Mouse (Mus musculus): ENCODE results near the gene Gm9573. TPM values are rescaled to one million over a fixed set of nuclear protein-coding genes. Genes with fewer than 3 reads are reported as not detected.

Gm9573 gene
- polyA plus RNA-seq, 1 experiment, result 0.76 TPM

DNA sequence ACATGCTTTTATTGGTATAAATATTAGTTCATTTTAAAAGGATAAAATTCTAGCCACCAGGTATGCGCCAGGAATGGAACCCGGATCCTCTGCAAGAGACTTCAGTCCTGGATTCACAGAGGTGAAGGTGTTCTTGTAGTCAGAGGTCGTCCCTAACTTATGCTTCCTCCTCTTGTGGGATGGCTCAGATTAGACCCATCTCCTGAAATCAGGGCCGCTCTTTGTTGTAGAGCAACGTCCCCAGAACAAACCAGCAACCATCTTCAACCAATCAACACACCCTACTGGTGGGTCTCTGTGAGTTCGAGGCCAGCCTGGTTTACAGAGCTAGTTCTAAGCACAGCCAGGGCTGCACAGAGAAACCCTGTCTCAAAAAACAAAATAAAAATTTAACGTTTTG is 32.0 kb downstream of the Gm9573 start:
- DNase-seq (ENCODE audit: low read depth), result no peak

DNA sequence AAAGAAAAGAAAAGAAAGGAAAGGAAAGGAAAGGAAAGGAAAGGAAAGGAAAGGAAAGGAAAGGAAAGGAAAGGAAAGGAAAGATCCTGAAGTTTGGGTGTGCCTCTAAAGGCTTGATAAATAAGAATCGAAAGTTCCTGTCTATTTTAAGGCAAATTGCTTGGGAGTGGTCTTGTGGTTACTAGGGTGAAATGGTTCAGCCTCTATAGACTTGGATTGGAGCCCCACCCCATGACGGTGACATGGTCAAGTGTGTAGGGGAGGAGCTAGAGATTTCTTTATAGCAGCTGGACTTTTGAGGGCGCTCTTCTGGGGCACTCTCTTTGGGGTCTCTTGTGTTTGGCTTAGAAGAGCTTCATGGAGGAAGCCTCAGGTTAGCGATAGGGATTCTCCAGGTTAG is 32.7 kb downstream of the Gm9573 start:
- DNase-seq (ENCODE audit: low read depth), result no peak

DNA sequence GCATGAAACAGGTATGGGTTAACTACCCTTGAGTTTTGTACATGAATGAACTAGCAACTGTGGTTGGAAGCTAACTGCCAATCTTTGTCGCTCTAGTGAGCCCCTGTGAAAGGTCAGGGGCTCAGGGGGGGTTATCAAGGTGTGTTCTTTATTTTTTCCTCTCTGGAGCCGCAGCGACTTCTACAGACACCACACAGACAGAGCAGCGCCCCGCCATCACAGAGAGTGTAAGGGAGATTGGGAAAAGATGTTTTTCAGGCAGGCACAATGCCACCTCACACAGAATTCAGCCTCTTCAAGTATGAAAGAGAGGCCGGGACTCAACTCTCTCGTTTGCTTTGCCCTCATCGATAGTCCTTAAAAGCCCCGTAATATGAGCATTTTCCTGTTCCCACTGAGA is 34.3 kb downstream of the Gm9573 start:
- DNase-seq (ENCODE audit: low read depth), result no peak

DNA sequence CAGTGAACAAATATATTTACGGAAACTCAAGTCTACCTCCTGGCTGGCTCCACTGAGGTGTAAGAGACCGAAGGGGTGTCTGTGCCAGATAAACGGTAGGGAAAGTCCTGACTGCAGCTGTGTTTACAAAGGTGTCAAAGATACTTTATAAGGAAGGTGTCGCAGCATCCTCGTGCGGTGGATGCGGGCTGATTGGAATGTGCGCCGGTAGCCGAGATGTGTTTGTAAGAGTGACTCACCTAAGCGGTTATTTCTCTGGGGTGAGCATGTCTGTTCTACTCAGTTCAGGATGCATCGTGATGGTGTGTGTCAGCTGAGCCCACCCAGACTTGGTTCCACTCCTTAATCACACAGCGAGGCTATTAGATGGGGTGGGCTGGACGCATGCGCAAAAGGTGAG is 34.7 kb downstream of the Gm9573 start:
- no peak for DNase-seq (ENCODE audit: low read depth)

DNA sequence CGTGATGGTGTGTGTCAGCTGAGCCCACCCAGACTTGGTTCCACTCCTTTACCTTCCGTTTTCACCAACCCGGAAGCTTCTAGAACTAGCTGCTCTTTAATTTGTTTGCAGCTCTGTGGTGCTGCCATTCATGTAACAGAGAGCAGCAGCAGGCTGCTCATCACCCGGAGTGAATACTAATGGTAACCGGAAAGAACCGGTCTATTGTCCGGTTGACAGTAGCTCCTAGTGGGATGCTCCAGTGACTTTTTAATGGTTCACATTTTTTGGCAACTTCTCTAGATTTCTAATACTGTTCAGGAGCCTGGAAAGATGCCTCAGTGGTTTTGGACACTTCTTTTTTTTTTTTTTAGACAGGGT is 35.2 kb downstream of the Gm9573 start:
- DNase-seq (ENCODE audit: low read depth), result no peak

DNA sequence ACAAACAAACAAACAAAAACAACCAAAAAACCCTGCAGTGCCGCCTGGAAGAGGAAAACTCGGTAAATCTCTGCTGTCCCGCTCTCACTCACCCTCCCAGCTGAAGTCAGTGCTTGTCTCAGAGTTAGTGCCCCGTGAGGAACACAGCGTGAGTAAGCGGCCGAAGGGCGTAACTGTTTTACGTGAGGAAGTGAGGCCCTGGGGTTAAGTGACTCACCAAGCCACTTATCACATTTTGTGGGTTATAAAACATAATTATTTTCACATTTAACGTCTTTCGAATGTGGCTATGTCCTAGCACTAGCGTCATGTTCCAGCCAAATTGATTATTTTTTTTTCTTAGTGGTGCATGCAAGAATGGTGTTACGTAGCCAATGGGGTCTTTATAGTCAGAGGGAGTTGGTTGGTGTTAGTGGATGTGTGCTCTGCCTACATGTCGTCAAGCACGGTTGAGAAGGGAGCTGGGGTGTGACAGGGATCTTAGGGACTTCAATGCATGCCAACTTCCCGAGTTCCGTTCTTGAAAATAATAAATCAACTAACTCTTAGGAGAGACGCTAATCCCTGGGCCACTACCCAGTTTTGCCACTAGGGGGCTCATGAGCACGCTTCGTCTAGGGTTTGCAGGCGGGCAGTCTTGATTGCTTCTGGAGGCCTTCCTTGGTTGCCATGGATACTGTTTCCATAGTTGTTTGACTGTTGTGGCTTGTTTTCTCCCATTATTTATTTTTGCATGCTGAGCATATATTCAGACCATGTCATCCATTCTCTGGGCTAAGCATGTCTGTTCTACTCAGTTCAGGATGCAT is 35.8 kb downstream of the Gm9573 start:
- no peak for DNase-seq (ENCODE audit: low read depth)

DNA sequence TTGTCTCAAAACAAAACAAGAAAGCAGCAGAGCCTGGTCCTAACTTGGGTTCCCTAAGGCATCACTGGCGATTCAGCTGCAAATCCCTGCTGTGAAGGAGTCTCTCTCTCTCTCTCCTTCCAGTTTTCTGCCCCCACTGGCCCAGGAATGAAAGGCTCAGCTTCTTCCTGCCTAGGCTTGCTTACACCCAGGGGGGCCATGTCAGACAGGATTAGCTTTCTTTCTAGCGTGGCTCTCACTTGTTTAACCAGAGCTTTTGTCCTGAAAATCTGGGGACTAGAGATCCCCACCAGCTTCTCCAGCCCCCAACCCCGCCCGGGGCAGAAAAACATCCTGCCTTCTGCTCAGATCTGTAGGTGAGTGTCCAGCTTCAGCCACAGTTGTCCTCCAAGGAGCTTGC is 38.0 kb downstream of the Gm9573 start:
- DNase-seq (ENCODE audit: low read depth), result no peak

DNA sequence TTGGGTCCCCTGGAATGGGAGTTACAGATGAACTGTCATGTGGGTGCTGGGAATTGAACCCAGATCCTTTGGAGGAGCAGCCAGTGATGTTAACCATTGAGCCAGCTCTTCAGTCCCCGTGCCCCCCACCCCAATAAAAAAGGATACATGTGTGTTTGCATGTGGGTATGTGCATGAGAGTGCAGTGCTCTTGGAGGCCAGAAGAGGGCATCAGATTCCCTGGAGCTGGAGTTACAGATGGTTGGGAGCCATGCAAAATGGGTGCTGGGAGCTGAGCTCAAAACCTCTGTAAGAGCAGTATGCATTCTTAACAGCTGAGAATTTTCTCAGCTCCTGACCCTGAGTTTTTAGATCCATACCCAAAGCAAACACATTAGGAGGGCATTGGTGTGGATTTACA is 39.1 kb downstream of the Gm9573 start:
- DNase-seq (ENCODE audit: low read depth), result no peak

DNA sequence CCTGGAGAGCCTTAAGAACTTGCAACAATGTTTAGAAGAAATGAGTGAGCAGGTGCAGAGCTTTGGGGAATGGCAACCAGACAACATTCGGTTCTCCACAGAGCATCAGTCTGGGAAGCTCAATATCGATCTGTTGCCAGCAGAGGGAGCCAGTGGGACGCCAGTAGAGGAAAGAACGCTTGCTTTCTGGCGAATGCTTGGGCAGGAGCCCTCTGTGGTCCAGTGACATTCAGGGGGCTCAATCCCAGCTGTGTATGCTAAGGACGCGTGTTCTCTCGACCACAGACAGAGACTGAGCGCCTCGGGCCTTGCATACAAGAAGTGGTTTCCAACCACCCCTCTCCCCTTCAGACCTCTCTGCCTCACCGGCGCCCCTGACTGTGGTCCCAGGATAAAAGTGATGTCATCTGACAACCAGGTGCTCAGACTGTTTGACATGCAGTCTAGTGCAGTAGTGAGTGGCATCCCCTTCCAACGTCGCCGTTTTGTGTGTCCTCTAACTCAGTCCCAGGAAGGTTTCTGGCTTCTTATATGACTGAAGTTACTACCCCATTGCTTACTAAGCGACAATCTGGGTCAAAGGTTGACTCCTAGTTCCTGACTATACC is 42.0 kb downstream of the Gm9573 start:
- DNase-seq (ENCODE audit: low read depth), result no peak

DNA sequence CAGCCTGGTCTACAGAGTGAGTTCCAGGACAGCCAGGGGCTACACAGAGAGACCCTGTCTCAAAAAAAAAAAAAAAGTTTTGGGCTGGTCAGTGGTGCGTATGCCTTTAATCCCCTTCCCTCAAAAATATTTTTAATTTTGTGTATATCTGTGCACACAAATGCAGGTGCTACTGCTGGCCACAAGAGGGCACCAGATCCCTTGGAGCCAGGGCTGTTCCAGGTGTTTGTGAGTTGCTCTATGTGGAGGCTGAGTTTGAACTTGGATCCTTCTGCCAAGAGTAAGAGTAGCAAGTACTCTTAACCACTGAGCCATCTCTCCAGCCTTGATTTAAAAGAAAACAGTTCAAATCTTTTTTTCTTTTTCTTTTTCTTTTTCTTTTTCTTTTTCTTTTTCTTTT is 43.5 kb downstream of the Gm9573 start:
- no peak for DNase-seq (ENCODE audit: low read depth)

DNA sequence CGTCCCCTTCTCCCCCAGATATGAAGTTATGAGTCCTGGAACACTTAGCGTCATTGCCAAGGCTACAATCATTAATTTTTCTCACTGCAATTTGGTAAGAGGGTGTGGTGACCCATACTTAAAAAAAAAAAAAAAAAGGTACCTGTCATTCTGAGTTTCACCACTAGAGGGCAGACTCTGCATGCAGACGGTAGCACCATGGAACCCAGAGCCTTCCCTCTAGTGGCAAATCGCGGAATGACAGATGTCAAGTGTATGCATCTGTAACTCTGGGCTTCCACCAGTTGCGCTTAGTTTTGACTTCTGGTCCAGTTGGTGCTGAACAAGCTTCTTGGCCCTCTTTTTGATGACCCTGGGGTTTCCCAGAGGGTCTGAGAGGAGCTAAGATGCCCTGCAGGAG is 48.2 kb downstream of the Gm9573 start:
- DNase-seq (ENCODE audit: low read depth), result no peak

DNA sequence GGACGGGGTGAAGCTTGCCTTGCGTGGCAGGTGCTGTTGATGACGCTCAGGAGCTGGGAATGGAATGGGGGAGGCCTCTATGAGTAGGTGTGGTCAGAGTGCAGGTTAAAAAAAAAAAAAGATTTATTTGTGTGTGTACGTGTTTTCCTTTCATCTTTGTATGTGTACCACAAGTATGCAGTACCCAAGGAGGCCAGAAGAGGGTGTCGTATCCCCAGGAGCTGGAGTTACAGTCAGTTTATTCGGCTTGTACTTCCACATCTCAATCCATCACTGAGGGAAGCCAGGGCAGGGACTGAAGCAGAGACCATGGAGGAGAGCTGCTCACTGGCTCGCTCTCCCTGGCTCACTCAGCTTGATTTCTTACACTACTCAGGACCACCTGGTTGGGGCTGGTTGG is 55.0 kb downstream of the Gm9573 start:
- DNase-seq (ENCODE audit: low read depth), result no peak

DNA sequence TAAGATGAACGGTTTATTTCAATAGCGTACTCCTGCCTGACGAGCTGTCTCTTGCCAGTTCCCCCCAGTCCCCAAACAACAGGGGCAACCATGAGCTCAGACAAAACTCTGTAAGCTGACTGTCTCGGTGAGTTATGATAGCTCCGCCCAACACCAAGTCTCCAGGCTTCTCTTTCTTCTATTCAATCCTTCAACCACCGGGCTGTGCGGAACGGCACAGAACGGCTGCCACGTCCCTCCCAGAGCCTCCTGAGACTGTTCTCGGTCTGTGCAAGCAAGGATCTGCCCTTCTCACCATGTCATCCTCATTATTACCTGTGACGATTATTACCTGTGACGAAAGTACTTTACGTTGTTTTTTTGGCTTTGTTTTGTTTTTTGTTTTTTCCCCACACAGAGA is 55.6 kb downstream of the Gm9573 start:
- no peak for DNase-seq (ENCODE audit: low read depth)

DNA sequence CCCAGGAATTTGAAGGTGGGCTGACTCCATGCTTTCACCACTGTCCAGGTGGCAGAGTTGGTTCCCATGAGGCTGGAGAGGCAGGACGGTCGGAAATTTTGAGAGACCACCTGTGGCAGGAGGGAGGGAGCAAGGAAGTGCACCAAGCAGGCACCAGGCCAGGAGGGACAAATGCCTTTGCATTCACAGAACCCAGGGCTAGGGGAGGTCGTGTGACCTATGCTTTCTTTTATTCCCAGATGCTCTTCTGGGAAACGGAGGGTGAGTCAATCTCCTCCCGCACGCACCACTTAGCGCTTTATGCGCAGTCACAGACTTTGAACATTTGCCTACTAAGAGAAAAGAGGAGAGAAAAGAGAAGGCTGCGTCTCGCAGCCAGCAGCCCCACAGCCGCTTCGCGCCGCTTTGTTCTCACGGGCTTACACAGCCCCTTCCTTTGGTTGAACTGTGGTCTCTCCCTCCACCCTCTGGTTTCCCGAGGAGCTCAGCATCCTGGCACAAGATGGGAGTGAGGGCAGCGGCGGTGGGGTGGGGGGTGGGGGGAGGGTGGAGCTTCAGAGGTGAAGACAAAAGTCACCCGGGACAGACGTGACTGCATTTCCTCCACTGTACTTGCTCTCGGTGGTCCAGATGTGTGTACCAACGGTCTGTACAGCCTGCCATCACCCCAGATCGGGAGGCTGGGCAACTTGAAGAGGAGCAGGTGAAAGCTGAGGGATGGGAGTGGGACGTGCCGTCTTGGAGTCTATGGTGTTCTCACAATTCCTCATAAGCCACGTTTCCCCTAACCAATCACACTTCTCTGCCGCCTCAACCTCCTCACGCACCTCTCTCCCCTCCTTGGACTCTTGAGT is 57.1 kb downstream of the Gm9573 start:
- no peak for DNase-seq (ENCODE audit: low read depth)

Other genes with a start within 250 kb of the Gm9573 start
- 40.4 and 55.1 TPM in 2 replicates for gene H2-Q4, start 247.0 kb downstream of the Gm9573 start, polyA plus RNA-seq (2012; rRNA removed)
- gene H2-Q6, start 201.8 kb downstream of the Gm9573 start, polyA plus RNA-seq (2012; rRNA removed), result 18.6 and 33.9 TPM in 2 replicates
- gene H2-Q7, start 187.5 kb downstream of the Gm9573 start, polyA plus RNA-seq (2012; rRNA removed), result 40.0 and 56.7 TPM in 2 replicates
- 9.1 and 10.8 TPM in 2 replicates for gene H2-Q10, start 156.5 kb downstream of the Gm9573 start, polyA plus RNA-seq (2012; rRNA removed)
- 0.11 TPM in 1 of 2 replicates, not detected in the other for gene Pou5f1, start 120.6 kb downstream of the Gm9573 start, polyA plus RNA-seq (2012; rRNA removed)
- 5.5 and 7.4 TPM in 2 replicates for gene Tcf19, start 109.8 kb downstream of the Gm9573 start, polyA plus RNA-seq (2012; rRNA removed)
- gene Cchcr1, start 109.5 kb downstream of the Gm9573 start, polyA plus RNA-seq (2012; rRNA removed), result 6.2 and 6.8 TPM in 2 replicates
- 0.15 TPM in 1 of 2 replicates, not detected in the other for gene Psors1c2, start 93.4 kb downstream of the Gm9573 start, polyA plus RNA-seq (2012; rRNA removed)
- 37.0 and 43.5 TPM in 2 replicates for gene Cdsn, start 74.5 kb downstream of the Gm9573 start, polyA plus RNA-seq (2012; rRNA removed)
- gene 2300002M23Rik, start 59.2 kb downstream of the Gm9573 start, polyA plus RNA-seq (2012; rRNA removed), result 1.3 and 7.4 TPM in 2 replicates
- 0.89 and 1.1 TPM in 2 replicates for gene Sfta2, start 25.1 kb downstream of the Gm9573 start, polyA plus RNA-seq (2012; rRNA removed)
- not detected in 2 replicates for gene Mucl3, start 17.1 kb upstream of the Gm9573 start, polyA plus RNA-seq (2012; rRNA removed)
- gene Vars2, start 41.0 kb upstream of the Gm9573 start, polyA plus RNA-seq (2012; rRNA removed), result 16.6 and 21.5 TPM in 2 replicates
- gene Gtf2h4, start 47.1 kb upstream of the Gm9573 start, polyA plus RNA-seq (2012; rRNA removed), result 20.0 and 24.3 TPM in 2 replicates
- gene Ddr1, start 78.0 kb upstream of the Gm9573 start, polyA plus RNA-seq (2012; rRNA removed), result 53.2 and 61.8 TPM in 2 replicates
- 16.8 and 19.5 TPM in 2 replicates for gene Ier3, start 195.0 kb upstream of the Gm9573 start, polyA plus RNA-seq (2012; rRNA removed)
- gene Flot1, start 196.6 kb upstream of the Gm9573 start, polyA plus RNA-seq (2012; rRNA removed), result 68.4 and 96.1 TPM in 2 replicates
- 245 and 297 TPM in 2 replicates for gene Tubb5, start 211.7 kb upstream of the Gm9573 start, polyA plus RNA-seq (2012; rRNA removed)
- gene Mdc1, start 214.9 kb upstream of the Gm9573 start, polyA plus RNA-seq (2012; rRNA removed), result 8.2 and 10.0 TPM in 2 replicates
- 6.9 and 7.8 TPM in 2 replicates for gene Nrm, start 234.7 kb upstream of the Gm9573 start, polyA plus RNA-seq (2012; rRNA removed)
- gene Ppp1r18, start 239.0 kb upstream of the Gm9573 start, polyA plus RNA-seq (2012; rRNA removed), result 43.2 and 48.6 TPM in 2 replicates